Mouse (Mus musculus): Measurements from ENCODE around the gene Rffl.

DNA sequence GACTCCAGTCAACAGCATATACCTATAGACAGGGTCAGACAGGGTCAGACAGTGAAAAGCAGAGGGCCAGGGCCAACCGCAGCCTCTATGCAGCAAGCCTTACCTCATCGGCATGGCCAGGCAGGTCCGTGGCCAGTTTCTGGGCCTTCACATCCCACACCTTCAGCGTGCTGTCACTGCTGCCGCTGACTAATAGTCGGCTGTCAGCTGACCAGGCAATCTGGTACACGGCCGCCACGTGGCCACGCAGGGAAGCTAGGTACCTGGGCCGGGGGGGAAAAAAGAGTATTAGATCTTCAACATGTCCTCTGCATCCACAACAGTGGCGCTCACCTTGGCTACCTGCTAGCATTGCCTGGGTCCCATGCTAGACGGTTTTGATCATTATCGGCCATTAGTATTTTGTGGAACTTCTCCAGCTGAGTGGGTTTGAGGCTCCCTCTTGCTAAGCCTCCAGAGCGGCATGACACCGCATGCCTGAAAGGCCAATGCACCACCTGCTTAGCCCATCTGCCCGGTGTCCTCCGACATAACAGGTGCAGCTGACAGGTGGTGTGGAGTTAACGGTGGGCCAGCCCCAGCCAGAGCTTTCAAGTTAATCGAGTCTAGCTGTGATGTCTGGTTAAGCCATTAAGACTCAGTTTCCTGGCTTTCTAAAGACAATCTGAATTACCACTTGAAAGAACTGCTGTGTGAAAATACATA, 30.7 kb upstream of the Rffl start:
- no peak for TF ChIP-seq CTCF (IDR thresholded peaks at IDR 0.05)
- no peak for TF ChIP-seq EP300 (IDR thresholded peaks at IDR 0.05)
